Mouse (Mus musculus) hindbrain, embryonic 11.5 days (tissue): ENCODE results near the gene Nphs2. TPM values are rescaled to one million over a fixed set of nuclear protein-coding genes. Genes with fewer than 3 reads are reported as not detected.
"Not testable (repeated sequence)": the region's sequence is repeated elsewhere in the genome, so short reads cannot be mapped to it uniquely, and the experiment has no call there.

Experiments
- ATAC-seq: fragments of 200-750 bp; cut with Nextera tagmentation; 2 replicates; pipeline ENCODE4 v1.8.0; 2017; ENCODE audit warnings: mild to moderate bottlenecking, moderate TSS enrichment, moderate library complexity; ENCODE audit not compliant: low FRiP score
- DNase-seq: peaks from one replicate; pipeline ENCODE4 v3.0.0-alpha.2; 2015; ENCODE audit warnings: low spot score
- H3K27ac ChIP-seq: fragments of 300-500 bp; sonication (generic); 2 replicates; pipeline ENCODE4 v1.5.1; 2014; ENCODE audit warnings: mild to moderate bottlenecking, low read depth, low read length
- H3K27me3 ChIP-seq: fragments of 300-500 bp; sonication (generic); 2 replicates; pipeline ENCODE4 v1.6.1; 2014; ENCODE audit warnings: mild to moderate bottlenecking, low read length, moderate library complexity, mixed read lengths; ENCODE audit not compliant: control insufficient read depth, insufficient read depth
- H3K36me3 ChIP-seq: fragments of 300-500 bp; sonication (generic); 2 replicates; pipeline ENCODE4 v1.6.1; 2014; ENCODE audit warnings: mild to moderate bottlenecking, low read length, moderate library complexity, mixed read lengths; ENCODE audit not compliant: control insufficient read depth, insufficient read depth
- H3K4me1 ChIP-seq: fragments of 300-500 bp; sonication (generic); replicated peaks from 2 replicates; pipeline ENCODE4 v1.6.1; 2014; ENCODE audit warnings: low read length, mixed read lengths; ENCODE audit not compliant: control insufficient read depth, insufficient read depth
- H3K4me2 ChIP-seq: fragments of 300-500 bp; sonication (generic); replicated peaks from 2 replicates; pipeline ENCODE4 v1.6.1; 2014; ENCODE audit warnings: mild to moderate bottlenecking, low read depth, low read length
- H3K4me3 ChIP-seq: fragments of 300-500 bp; sonication (generic); 2 replicates; pipeline ENCODE4 v1.5.1; 2014; ENCODE audit warnings: low read depth, low read length
- H3K9ac ChIP-seq: fragments of 300-500 bp; sonication (generic); 2 replicates; pipeline ENCODE4 v1.6.1; 2014; ENCODE audit warnings: low read depth, low read length
- H3K9me3 ChIP-seq: fragments of 300-500 bp; sonication (generic); 2 replicates; pipeline ENCODE4 v1.6.1; 2016; ENCODE audit warnings: low read length; ENCODE audit not compliant: control insufficient read depth
- WGBS: fragments of 180-500 bp; shearing (Covaris S2); extraction: QIAGEN DNeasy Blood & Tissue Kit; methylation state at CpG from one replicate; pipeline ENCODE4 v1.1.7; 2014; 5-methylcytosine and 5-hydroxymethylcytosine counted together
- polyA plus RNA-seq: library from polyadenylated mRNA; unstranded; fragments of >200 nt; fragmentation: Nextera tagmentation; extraction: Ambion mirVana; gene quantifications from 2 replicates; pipeline ENCODE4 v1.2.1, GENCODE M21; 2014

Gene Nphs2
- polyA plus RNA-seq, 1 experiment from 2014 or later: not detected

DNA sequence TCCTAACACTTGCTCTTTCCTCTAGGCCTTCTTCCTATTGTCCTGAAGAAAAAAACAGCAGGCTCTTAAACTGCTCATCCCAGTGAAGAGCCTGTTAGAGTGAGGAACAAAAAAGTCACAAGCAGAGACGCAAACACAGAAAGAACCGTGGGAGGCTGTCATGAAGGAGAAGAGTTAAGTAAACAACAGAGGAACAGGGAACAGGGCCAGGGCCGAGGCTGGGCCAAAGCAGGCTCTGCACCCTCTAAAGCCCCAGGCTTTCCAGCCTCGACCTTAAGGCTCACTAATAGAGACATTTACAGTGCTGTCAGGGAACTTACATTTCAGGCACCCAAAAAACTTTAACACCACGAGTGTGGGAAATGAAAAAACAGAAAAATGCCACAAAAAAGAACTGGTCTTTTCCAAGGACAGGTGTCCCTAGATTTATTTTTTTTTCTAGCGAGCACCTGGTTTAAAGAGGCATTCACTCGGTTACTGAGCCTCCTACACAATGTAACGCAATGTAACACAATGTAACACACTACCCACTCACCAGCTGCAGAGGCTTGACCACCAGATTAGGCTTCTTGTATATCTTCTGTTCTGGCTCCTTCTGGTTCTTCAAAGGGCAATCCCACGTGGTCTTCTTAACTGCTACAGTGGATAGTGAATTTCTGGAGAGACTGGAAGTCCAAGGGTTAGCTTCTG is 25.5 kb upstream of the Nphs2 start:
- WGBS: 45% methylated on average over 9 of the region's 9 CpGs

GRCm38 (mm10) chr1:156285541-156285896 is 25.0 kb upstream of the Nphs2 start:
- H3K27me3 ChIP-seq: no peaks in the 10 kb centered on the region
- H3K4me1 ChIP-seq: no peaks in the 10 kb centered on the region
- H3K9me3 ChIP-seq: no peaks in the 10 kb centered on the region
- ATAC-seq: no peak
- H3K27ac ChIP-seq: no peak overlapping the region
- no peak overlapping the region for H3K9ac ChIP-seq
- DNase-seq: no peak
- WGBS: 85% methylated on average over 5 of the region's 5 CpGs
- no peak overlapping the region for H3K4me3 ChIP-seq
- H3K36me3 ChIP-seq: no peaks in the 10 kb centered on the region
- no peak overlapping the region for H3K4me2 ChIP-seq

More for the DNA sequence above, 25.5 kb upstream of the Nphs2 start:
- no peak overlapping the region for H3K4me3 ChIP-seq
- H3K27me3 ChIP-seq: no peaks in the 10 kb centered on the region
- ATAC-seq (no peak), DNase-seq (no peak)
- no peak overlapping the region for H3K27ac ChIP-seq
- H3K36me3 ChIP-seq: no peaks in the 10 kb centered on the region
- no peaks in the 10 kb centered on the region for H3K4me1 ChIP-seq
- H3K4me2 ChIP-seq: no peak overlapping the region
- H3K9me3 ChIP-seq: no peaks in the 10 kb centered on the region
- H3K9ac ChIP-seq: no peak overlapping the region

DNA sequence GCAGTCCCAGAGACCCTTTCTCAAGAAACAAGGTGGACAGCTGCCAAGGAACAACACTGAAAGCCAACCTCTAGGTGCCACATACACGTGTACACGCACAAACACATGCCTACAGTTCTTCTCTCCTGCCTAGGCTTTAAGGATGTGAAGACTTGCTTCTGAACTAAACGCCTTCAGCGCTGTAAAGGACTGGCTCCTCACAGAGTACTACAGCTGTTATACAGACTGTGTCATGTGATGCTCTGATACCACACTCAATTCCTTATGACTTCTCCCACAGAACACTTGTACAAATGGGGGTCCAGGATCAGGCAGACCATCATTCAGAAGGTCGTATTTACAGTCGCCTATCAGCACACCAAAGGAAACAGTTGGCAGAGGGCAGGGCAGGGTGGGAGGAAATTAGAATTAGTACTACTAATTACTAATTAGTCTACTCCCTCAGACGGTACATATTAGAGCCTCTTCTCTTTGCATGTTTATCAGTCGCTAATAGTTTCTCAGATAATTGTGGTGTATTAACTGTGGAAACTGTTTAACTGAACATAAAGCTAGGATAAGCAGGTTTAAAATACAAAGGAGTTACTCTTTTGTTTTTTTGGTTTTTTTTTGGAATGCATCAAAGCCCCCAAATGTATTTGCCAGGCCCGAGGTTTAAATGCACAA is 21.8 kb upstream of the Nphs2 start:
- H3K4me3 ChIP-seq: no peak overlapping the region
- 88% methylated on average over 9 of the region's 9 CpGs for WGBS
- ATAC-seq (no peak), DNase-seq (no peak)
- H3K27me3 ChIP-seq: no peaks in the 10 kb centered on the region
- no peak overlapping the region for H3K9ac ChIP-seq
- H3K36me3 ChIP-seq: no peaks in the 10 kb centered on the region
- no peak overlapping the region for H3K4me2 ChIP-seq
- H3K4me1 ChIP-seq: no peaks in the 10 kb centered on the region
- no peak overlapping the region for H3K27ac ChIP-seq
- no peaks in the 10 kb centered on the region for H3K9me3 ChIP-seq

- 84% methylated on average over 10 of the region's 10 CpGs for WGBS
- H3K27me3 ChIP-seq, ATAC-seq, H3K4me1 ChIP-seq, H3K4me3 ChIP-seq, H3K27ac ChIP-seq, H3K9me3 ChIP-seq, H3K4me2 ChIP-seq, H3K36me3 ChIP-seq, H3K9ac ChIP-seq, DNase-seq: not testable (repeated sequence)
Measured at GRCm38 (mm10) chr1:156289222-156289587, 21.3 kb upstream of the Nphs2 start.

DNA sequence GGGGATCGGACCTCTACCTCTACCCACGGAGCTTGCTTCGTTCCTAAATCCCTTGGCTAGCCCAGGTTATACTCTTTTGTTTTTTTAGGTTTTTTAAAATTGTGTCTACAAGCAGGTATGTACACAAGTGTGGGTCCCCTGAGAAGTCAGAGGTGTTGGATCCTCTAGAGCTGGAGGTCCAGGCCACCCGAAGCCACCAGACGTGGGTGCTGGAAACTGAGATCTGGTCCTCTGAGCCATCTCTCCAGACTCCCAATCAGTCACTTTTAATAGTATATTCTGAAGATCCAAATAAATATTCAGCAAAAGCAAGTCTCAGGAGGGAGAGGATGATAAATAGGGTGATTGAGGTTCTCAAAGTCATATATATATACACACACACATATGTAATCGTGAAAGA is 20.5 kb upstream of the Nphs2 start:
- no peak overlapping the region for H3K4me3 ChIP-seq
- H3K9me3 ChIP-seq: no peaks in the 10 kb centered on the region
- H3K9ac ChIP-seq: no peak overlapping the region
- no peak overlapping the region for H3K27ac ChIP-seq
- DNase-seq: no peak
- H3K36me3 ChIP-seq: no peaks in the 10 kb centered on the region
- no peak for ATAC-seq
- H3K4me2 ChIP-seq: no peak overlapping the region
- WGBS: 97% methylated on average over 6 of the region's 6 CpGs
- H3K4me1 ChIP-seq: no peaks in the 10 kb centered on the region
- no peaks in the 10 kb centered on the region for H3K27me3 ChIP-seq

DNA sequence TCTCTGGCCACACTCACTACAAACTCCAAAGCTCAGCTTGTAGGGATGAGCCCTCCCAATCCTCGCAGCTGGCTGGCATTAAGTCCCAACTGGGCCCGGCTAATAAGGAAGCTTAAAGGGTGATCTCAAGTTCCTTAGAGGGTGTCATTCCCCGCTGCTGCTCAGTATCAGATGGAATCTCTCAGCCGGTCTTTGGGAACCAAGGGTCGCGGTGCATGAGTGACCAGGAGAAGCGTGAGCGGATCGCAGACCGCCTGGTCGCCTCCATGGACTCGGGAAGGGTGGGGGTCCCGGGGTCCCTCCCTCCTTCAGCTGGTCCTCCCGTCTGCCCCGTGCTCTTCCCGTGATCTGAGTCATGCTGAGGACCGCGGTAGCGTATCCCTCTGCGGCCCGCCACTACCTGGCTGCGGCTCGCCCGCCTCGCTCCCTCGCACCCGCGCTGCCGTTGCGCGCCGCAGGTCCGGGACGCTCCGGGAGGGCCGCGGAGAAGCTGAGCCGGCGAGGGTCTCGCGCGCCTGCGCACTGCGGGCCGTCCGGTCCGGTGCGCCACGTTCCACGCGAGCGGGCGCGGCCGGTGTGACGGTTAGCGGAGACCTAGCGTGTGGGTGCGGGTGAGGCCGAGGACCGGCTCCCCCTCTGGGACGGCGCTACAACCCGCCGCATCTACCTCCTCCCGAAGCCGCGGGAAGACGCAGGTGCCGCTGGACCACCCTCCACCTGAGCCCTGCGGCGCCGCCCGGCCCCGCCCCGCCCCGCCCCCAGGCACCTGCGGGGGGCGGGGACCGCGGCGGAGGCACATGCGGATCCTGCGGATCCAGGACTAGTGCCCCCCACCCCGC is 7.4 kb upstream of the Nphs2 start, which contains the start of gene Tdrd5:
TSS of gene Tdrd5 (minus strand) at position 754 of the 839 bp plus-strand sequence.
- Histone ChIP-seq H3K4me1 (no peaks in the 10 kb centered on the region), H3K4me2 (peak within 1 kb of the TSS; percentile 98), H3K27me3 (peaks cover 30% of the 10 kb centered on the region), H3K9me3 (no peaks in the 10 kb centered on the region), H3K4me3 (peak within 1 kb of the TSS; percentile 68), H3K36me3 (no peaks in the 10 kb centered on the region), H3K9ac (peak within 1 kb of the TSS; percentile 56), H3K27ac (no peak within 1 kb of the TSS)
- under 1% methylated on average over 79 of the region's 85 CpGs for WGBS
- ATAC-seq (peak; percentile 80), DNase-seq (peak; percentile 74)

GRCm38 (mm10) chr1:156308595-156308994 is 1.9 kb upstream of the Nphs2 start:
- Histone ChIP-seq H3K27ac (no peak overlapping the region), H3K4me2 (no peak overlapping the region), H3K36me3 (no peaks in the 10 kb centered on the region), H3K9ac (no peak overlapping the region), H3K27me3 (peaks cover 31% of the 10 kb centered on the region), H3K4me3 (no peak overlapping the region), H3K9me3 (no peaks in the 10 kb centered on the region), H3K4me1 (no peaks in the 10 kb centered on the region)
- ATAC-seq (no peak), DNase-seq (no peak)
- 87% methylated on average over 1 of the region's 1 CpGs for WGBS

DNA sequence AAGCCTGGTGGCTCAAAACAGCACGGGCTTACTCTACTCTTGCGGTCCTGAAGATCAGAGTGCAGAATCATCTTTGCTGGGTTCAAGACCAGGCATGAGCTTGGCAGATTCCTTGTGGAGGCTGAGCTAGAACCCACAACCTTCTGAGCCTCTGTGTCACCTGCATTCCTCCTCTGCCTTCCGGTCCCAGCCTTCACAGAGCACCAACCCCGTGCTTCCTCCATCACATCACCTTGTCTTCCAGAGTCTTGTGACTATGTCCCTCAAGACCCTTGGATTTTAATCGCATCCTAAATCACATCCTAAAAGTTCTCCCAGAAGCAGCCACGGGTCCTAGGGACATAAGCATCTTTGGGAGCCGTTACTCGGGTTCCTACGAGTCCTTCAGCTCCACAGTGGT is 12.6 kb downstream of the Nphs2 start:
- H3K27ac ChIP-seq: no peak overlapping the region
- H3K36me3 ChIP-seq: no peaks in the 10 kb centered on the region
- H3K4me2 ChIP-seq: no peak overlapping the region
- H3K27me3 ChIP-seq: no peaks in the 10 kb centered on the region
- WGBS: 88% methylated on average over 9 of the region's 9 CpGs
- H3K9ac ChIP-seq: no peak overlapping the region
- no peak overlapping the region for H3K4me3 ChIP-seq
- ATAC-seq: no peak
- no peaks in the 10 kb centered on the region for H3K9me3 ChIP-seq
- no peaks in the 10 kb centered on the region for H3K4me1 ChIP-seq
- DNase-seq: no peak
